Mouse (Mus musculus) midbrain, embryonic 16.5 days (tissue): ENCODE results near the gene Cyb561d2. TPM values are rescaled to one million over a fixed set of nuclear protein-coding genes. Genes with fewer than 3 reads are reported as not detected.
"Not testable (repeated sequence)": the region's sequence is repeated elsewhere in the genome, so short reads cannot be mapped to it uniquely, and the experiment has no call there.

Experiments used
- ATAC-seq: fragments of 200-750 bp; cut with Nextera tagmentation; 2 replicates; pipeline ENCODE4 v1.8.0; 2017; ENCODE audit warnings: moderate TSS enrichment
- H3K27ac ChIP-seq: fragments of 300-500 bp; sonication (generic); 2 replicates; pipeline ENCODE4 v1.5.1; 2014; ENCODE audit warnings: mild to moderate bottlenecking, low read length, mixed read lengths
- H3K27me3 ChIP-seq: fragments of 300-500 bp; sonication (generic); 2 replicates; pipeline ENCODE4 v1.6.1; 2014; ENCODE audit warnings: low read depth, low read length, mixed read lengths; ENCODE audit not compliant: control insufficient read depth, insufficient read depth
- H3K36me3 ChIP-seq: fragments of 300-500 bp; sonication (generic); 2 replicates; pipeline ENCODE4 v1.6.1; 2014; ENCODE audit warnings: mild to moderate bottlenecking, low read length, moderate library complexity, mixed read lengths; ENCODE audit not compliant: control insufficient read depth, insufficient read depth
- H3K4me1 ChIP-seq: fragments of 300-500 bp; sonication (generic); 2 replicates; pipeline ENCODE4 v1.6.1; 2014; ENCODE audit warnings: mild to moderate bottlenecking, low read length, mixed read lengths; ENCODE audit not compliant: control insufficient read depth, insufficient read depth
- H3K4me2 ChIP-seq: fragments of 300-500 bp; sonication (generic); 2 replicates; pipeline ENCODE4 v1.6.1; 2014; ENCODE audit warnings: mild to moderate bottlenecking, low read length, mixed read lengths
- H3K4me3 ChIP-seq: fragments of 300-500 bp; sonication (generic); 2 replicates; pipeline ENCODE4 v1.5.1; 2014; ENCODE audit warnings: low read depth, mild to moderate bottlenecking, low read length, moderate library complexity, mixed read lengths
- H3K9ac ChIP-seq: fragments of 300-500 bp; sonication (generic); 2 replicates; pipeline ENCODE4 v1.6.1; 2014; ENCODE audit warnings: low read depth, low read length, mixed read lengths
- H3K9me3 ChIP-seq: fragments of 300-500 bp; sonication (generic); replicated peaks from 2 replicates; pipeline ENCODE4 v1.6.1; 2014; ENCODE audit warnings: mild to moderate bottlenecking, low read length, mixed read lengths; ENCODE audit not compliant: control insufficient read depth, poor library complexity, severe bottlenecking
- WGBS: fragments of 180-500 bp; shearing (Covaris S2); extraction: QIAGEN DNeasy Blood & Tissue Kit; methylation state at CpG from one replicate; pipeline ENCODE4 v1.1.7; 2014; 5-methylcytosine and 5-hydroxymethylcytosine counted together
- polyA plus RNA-seq: library from polyadenylated mRNA; unstranded; fragments of >200 nt; fragmentation: Nextera tagmentation; extraction: Ambion mirVana; gene quantifications from 2 replicates; pipeline ENCODE4 v1.2.1, GENCODE M21; 2015

Gene Cyb561d2
- polyA plus RNA-seq, 1 experiment from 2014 or later, result 50.7 TPM

DNA sequence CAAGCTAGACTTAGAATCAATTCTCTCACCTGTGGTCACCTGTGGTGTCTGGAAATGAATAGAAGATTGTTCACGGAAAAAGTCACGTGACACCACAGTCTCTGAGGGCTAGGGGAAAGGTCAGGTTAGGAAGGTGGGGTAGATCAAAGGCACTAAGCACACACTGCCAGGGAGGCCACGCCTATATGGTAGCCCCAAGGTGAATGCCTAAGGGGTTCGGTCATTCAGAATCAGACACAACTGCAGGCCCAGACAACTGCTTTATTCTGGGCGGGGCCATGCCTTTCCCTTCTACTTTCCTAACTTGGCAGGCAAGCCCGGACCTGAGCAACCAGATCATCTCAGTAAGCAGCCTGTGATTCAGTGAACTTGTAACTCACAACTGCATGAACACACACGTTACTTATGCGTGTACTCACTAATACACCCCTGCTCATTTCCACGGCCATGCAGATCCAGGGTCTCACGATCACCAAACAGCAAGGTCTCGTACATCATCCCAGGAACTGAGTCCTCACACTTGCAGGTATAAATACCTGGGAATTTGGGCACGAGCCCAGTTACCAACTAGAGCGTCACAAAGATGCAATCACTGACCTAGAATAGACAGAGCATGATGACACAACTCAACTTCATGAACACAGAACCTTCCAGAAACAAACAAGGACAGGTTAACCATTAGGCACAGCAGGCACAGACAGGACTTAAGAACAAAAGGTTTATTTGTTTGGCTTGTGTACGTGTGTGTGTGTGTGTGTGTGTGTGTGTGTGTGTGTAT is 33.8 kb upstream of the Cyb561d2 start:
- no peak for ATAC-seq
- WGBS, result 92% methylated on average over 14 of the region's 14 CpGs
- H3K9me3 ChIP-seq, result no peaks in the 10 kb centered on the region
- peaks cover 18% of the 10 kb centered on the region for H3K4me1 ChIP-seq
- H3K4me2 ChIP-seq, result no peak overlapping the region
- no peak overlapping the region for H3K9ac ChIP-seq
- H3K36me3 ChIP-seq, result peaks cover 14% of the 10 kb centered on the region; the same call in 1 of the 2 replicates
- no peak overlapping the region for H3K4me3 ChIP-seq
- no peaks in the 10 kb centered on the region for H3K27me3 ChIP-seq
- H3K27ac ChIP-seq, result no peak overlapping the region

DNA sequence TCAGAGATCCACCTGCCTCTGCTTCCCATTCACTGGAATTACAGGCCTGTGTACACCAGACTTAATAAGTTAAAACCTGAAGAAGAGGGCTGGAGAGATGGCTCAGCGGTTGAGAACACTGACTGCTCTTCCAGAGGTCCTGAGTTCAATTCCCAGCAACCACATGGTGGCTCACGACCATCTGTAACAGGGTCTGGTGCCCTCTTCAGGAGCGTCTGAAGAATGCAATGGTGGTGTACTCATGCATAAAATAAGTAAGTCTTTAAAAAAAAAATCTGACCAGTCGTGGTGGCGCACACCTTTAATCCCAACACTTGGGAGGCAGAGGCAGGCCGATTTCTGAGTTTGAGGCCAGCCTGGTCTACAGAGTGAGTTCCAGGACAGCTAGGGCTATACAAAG is 31.8 kb upstream of the Cyb561d2 start:
- ATAC-seq, H3K4me3 ChIP-seq, H3K9me3 ChIP-seq, H3K27ac ChIP-seq, H3K27me3 ChIP-seq, H3K4me2 ChIP-seq, H3K9ac ChIP-seq: not testable (repeated sequence)
- H3K36me3 ChIP-seq, result peaks cover 14% of the 10 kb centered on the region; the same call in 1 of the 2 replicates
- WGBS, result 79% methylated on average over 6 of the region's 6 CpGs
- peaks cover 22% of the 10 kb centered on the region for H3K4me1 ChIP-seq

DNA sequence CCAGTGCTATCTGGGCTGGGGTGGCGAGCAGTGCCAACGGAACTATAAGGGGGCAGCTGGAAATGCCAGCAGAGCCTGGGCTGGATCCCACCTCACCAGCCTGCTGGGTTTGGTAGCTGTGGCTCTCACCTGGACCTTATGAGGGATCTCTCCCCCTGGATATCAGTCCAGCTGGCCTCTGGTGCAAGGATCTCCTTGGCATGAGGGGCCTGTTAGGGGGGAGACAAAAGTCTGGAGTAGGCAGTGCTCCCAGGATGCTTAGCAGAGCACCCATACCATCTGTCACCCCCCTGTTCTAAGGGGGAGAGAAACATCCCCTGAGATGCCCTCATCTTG is 30.3 kb upstream of the Cyb561d2 start:
- Histone ChIP-seq H3K27me3 (no peaks in the 10 kb centered on the region), H3K4me2 (no peak overlapping the region), H3K27ac (no peak overlapping the region), H3K9ac (no peak overlapping the region), H3K36me3 (peaks cover 14% of the 10 kb centered on the region; the same call in 1 of the 2 replicates), H3K9me3 (no peaks in the 10 kb centered on the region), H3K4me1 (peaks cover 33% of the 10 kb centered on the region), H3K4me3 (no peak overlapping the region)
- ATAC-seq, result no peak
- WGBS, result 94% methylated on average over 2 of the region's 2 CpGs

DNA sequence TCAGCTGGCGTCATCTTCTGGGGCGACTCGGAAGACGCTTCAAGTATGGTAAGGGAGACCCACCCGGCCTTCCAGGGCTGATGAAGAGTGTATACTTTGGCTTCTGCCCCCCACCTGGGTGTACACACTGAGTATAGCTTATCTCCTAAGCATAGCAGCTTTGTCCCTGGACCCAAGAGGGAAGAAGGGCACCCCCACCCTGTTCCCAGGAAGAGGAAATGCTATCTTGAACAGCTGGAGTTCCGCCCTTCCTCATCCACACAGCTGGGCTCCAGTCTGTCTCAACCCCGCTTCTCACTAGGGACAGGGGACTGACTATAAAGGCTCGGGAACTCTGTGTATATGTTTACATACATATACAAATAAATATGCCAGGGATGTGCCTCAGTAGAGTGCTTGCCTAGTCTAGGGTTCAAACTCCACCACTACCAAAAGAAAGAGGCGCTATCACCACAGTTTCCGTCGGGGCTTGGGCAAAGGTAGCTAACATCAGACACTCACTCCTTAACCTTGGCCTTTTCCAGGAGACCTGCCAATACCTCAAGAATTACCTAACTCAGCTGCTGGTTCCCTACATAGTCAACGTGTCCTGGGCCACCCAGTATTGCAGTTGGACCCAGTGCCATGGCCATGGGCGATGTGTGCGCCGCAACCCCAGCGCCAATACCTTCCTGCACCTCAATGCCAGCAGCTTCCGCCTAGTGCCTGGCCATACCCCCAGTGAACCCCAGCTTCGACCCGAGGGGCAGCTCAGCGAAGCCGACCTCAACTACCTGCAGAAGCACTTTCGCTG is 29.7 kb upstream of the Cyb561d2 start:
- no peak for ATAC-seq
- Histone ChIP-seq H3K36me3 (peaks cover 14% of the 10 kb centered on the region; the same call in 1 of the 2 replicates), H3K9ac (no peak overlapping the region), H3K4me2 (no peak overlapping the region; the same call in 1 of the 2 replicates), H3K27ac (no peak overlapping the region), H3K9me3 (no peaks in the 10 kb centered on the region), H3K4me1 (peaks cover 36% of the 10 kb centered on the region), H3K27me3 (no peaks in the 10 kb centered on the region), H3K4me3 (no peak overlapping the region)
- WGBS, result 96% methylated on average over 22 of the region's 22 CpGs

DNA sequence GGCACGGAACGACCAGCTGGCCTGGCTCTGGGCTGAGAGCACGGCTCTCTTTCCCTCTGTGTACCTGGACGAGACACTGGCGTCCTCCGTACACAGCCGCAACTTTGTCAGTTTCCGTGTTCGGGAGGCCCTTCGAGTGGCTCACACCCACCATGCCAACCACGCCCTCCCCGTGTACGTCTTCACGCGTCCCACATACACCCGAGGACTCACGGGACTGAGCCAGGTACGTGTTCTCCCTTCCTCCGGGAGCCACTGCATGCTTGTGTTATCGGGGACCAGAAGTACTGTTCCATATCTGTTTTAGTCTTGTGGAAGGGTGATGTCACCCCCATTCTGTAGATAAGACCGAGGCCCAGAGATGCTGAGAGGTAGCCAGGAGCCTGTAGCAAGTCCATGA is 28.9 kb upstream of the Cyb561d2 start:
- Histone ChIP-seq H3K27me3 (no peaks in the 10 kb centered on the region), H3K9ac (no peak overlapping the region), H3K36me3 (peaks cover 14% of the 10 kb centered on the region; the same call in 1 of the 2 replicates), H3K4me1 (peaks cover 36% of the 10 kb centered on the region), H3K4me3 (peak overlapping the region; percentile 84), H3K27ac (no peak overlapping the region), H3K9me3 (no peaks in the 10 kb centered on the region), H3K4me2 (peak overlapping the region; percentile 93)
- WGBS, result 94% methylated on average over 21 of the region's 21 CpGs
- no peak for ATAC-seq

DNA sequence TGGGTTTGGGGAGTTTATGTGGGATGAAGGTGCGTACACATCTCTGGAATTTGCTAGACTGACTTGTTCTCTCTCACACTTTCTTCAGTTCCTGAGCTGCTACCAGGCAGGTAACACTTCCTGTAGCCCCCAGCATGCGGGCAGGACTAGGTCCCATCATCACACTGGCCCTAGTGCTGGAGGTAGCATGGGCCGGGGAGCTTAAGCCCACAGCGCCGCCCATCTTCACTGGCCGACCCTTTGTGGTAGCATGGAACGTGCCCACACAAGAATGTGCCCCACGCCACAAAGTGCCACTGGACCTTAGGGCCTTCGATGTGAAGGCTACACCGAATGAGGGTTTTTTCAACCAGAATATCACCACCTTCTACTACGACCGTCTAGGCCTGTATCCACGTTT is 28.0 kb upstream of the Cyb561d2 start:
- Histone ChIP-seq H3K4me2 (peak overlapping the region; percentile 93), H3K9ac (peak overlapping the region; percentile 88), H3K9me3 (no peaks in the 10 kb centered on the region), H3K36me3 (peaks cover 14% of the 10 kb centered on the region; the same call in 1 of the 2 replicates), H3K27me3 (no peaks in the 10 kb centered on the region), H3K27ac (peak overlapping the region; percentile 92), H3K4me3 (peak overlapping the region; percentile 84), H3K4me1 (peaks cover 36% of the 10 kb centered on the region)
- WGBS, result 42% methylated on average over 13 of the region's 13 CpGs
- ATAC-seq, result no peak

DNA sequence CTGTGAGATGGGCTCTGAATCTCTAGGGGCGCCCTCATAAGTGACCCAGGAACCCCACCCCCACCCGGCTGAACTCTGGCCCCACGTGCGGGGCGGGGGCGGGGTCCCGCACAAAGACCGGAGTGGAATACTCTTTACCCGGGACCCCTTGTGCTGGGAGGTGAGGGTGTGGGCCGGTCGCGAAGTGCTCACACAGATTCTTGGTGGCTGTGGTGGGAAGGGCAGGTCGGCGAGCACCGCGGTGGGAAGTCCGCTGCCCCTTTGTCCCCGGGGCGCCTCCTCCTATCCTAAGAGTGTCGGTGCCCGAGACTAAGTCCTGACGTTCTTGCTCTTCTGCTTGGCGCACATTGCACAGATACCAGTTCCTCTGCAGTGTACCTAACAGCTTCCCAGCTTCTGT is 27.3 kb upstream of the Cyb561d2 start:
- H3K27me3 ChIP-seq, result no peaks in the 10 kb centered on the region
- H3K9me3 ChIP-seq, result no peaks in the 10 kb centered on the region
- H3K4me1 ChIP-seq, result peaks cover 37% of the 10 kb centered on the region
- peak overlapping the region; percentile 92 for H3K27ac ChIP-seq
- peak overlapping the region; percentile 93 for H3K4me2 ChIP-seq
- ATAC-seq, result peak; percentile 16
- WGBS, result under 1% methylated on average over 23 of the region's 23 CpGs
- peaks cover 12% of the 10 kb centered on the region; the same call in 1 of the 2 replicates for H3K36me3 ChIP-seq
- H3K4me3 ChIP-seq, result peak overlapping the region; percentile 84
- peak overlapping the region; percentile 88 for H3K9ac ChIP-seq

DNA sequence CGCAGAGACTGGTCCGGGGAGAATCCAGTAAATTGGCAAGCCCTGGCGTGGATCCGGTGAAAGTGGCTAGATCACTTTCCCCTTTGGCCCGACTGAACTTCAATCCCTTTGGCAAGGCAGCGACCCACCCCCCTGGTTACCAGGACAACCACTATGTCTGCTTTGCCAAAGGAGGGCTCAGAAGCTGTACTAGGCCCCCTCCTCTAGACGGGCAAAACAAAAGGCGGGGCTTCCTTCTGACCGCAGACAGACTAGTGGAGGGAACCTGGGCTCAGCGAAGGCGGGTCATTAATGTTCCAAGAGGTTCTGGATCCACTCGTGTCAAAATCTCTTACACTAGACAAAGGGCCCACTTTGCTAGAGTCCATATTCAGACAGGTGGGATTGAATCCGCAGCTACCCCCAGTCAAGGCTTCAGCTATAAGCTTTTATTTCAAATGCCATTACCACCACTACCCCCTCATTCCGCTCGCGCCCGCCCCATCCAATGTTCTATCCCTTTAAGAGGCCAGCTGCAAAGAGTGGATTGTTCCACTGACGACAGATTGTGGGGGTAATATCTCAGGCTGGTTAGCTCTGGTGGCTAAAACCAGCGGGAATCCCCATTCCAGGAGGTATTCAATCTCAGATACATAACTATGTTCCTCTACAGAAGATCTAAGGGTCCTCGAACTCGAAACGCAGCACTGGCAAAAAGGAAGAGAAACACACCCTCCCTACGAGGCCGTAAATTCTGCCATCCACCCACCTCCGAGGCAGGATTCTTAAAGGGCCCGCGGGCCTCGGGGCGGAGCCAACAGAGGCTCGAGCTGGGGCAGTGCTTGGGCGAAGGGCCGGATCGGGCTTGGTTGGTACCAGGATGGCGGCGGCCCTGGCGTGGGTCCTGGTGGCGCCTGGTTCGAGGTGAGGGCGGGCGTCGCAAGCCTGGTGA is 26.6 kb upstream of the Cyb561d2 start:
- under 1% methylated on average over 41 of the region's 41 CpGs for WGBS
- Histone ChIP-seq H3K27me3 (no peaks in the 10 kb centered on the region), H3K9me3 (no peaks in the 10 kb centered on the region), H3K4me3 (peak overlapping the region; percentile 84), H3K27ac (peak overlapping the region; percentile 92), H3K4me2 (peak overlapping the region; percentile 93), H3K36me3 (peaks cover 10% of the 10 kb centered on the region; the same call in 1 of the 2 replicates), H3K9ac (peak overlapping the region; percentile 88), H3K4me1 (peaks cover 44% of the 10 kb centered on the region)
- ATAC-seq, result peak; percentile 90
